Mouse (Mus musculus) hindbrain, postnatal 0 days (tissue): Measurements from ENCODE around the gene Grik4. TPM values are rescaled to one million over a fixed set of nuclear protein-coding genes. Genes with fewer than 3 reads are reported as not detected.

Experiments
- ATAC-seq: fragments of 200-750 bp; cut with Nextera tagmentation; 2 replicates; pipeline ENCODE4 v1.8.0; 2017; ENCODE audit warnings: mild to moderate bottlenecking, moderate TSS enrichment, moderate library complexity
- DNase-seq: peaks from one replicate; pipeline ENCODE4 v3.0.0-alpha.2; 2015; ENCODE audit warnings: low spot score
- H3K27ac ChIP-seq: fragments of 300-500 bp; sonication (generic); 2 replicates; pipeline ENCODE4 v1.5.1; 2014; ENCODE audit warnings: mild to moderate bottlenecking
- H3K27me3 ChIP-seq: fragments of 300-500 bp; sonication (generic); 2 replicates; pipeline ENCODE4 v1.6.1; 2014; ENCODE audit warnings: low read length, mixed read lengths; ENCODE audit not compliant: insufficient read depth
- H3K36me3 ChIP-seq: fragments of 300-500 bp; sonication (generic); 2 replicates; pipeline ENCODE4 v1.6.1; 2014; ENCODE audit warnings: low read length, mixed read lengths; ENCODE audit not compliant: insufficient read depth
- H3K4me1 ChIP-seq: fragments of 300-500 bp; sonication (generic); 2 replicates; pipeline ENCODE4 v1.6.1; 2014; ENCODE audit warnings: antibody characterized with exemption, low read length, mixed read lengths; ENCODE audit not compliant: insufficient read depth
- H3K4me2 ChIP-seq: fragments of 300-500 bp; sonication (generic); 2 replicates; pipeline ENCODE4 v1.6.1; 2014; ENCODE audit warnings: low read depth, mild to moderate bottlenecking, low read length, moderate library complexity, mixed read lengths
- H3K4me3 ChIP-seq: fragments of 300-500 bp; sonication (generic); 2 replicates; pipeline ENCODE4 v1.5.1; 2014; ENCODE audit warnings: low read length
- H3K9ac ChIP-seq: fragments of 300-500 bp; sonication (generic); replicated peaks from 2 replicates; pipeline ENCODE4 v1.6.1; 2014; ENCODE audit warnings: mild to moderate bottlenecking, low read length, moderate library complexity, mixed read lengths
- H3K9me3 ChIP-seq: fragments of 300-500 bp; sonication (generic); 2 replicates; pipeline ENCODE4 v1.6.1; 2016; ENCODE audit warnings: low read length, mixed read lengths
- CTCF ChIP-seq: IDR thresholded peaks from 2 replicates; pipeline ENCODE4 v1.5.1; 2016; ENCODE audit warnings: antibody characterized with exemption, control low read depth, low read depth
- WGBS: fragments of 180-500 bp; shearing (Covaris S2); extraction: QIAGEN DNeasy Blood & Tissue Kit; methylation state at CpG from one replicate; pipeline ENCODE4 v1.1.7; 2014; 5-methylcytosine and 5-hydroxymethylcytosine counted together
- polyA plus RNA-seq: library from polyadenylated mRNA; unstranded; fragments of >200 nt; fragmentation: Nextera tagmentation; extraction: Ambion mirVana; gene quantifications from 2 replicates; pipeline ENCODE4 v1.2.1, GENCODE M21; 2015
- total RNA-seq: library from RNA; depleted of rRNA; stranded (reverse); fragments of >200 nt; gene quantifications from 2 replicates; pipeline ENCODE4 v1.2.3, GENCODE M21; 2014

Grik4 gene
- total and polyA plus RNA-seq, 2 experiments from 2014 or later = 9.4 to 18.2 TPM

GRCm38 (mm10) chr9:42512312-42512711, 432.0 kb downstream of the Grik4 start:
- Histone ChIP-seq H3K27me3 (no peaks in the 10 kb centered on the region), H3K4me1 (0 out of 2 replicates have a peak, but pooled peaks cover 4% of the 10 kb centered on the region), H3K9ac (no peak overlapping the region), H3K27ac (no peak overlapping the region), H3K9me3 (no peaks in the 10 kb centered on the region), H3K4me3 (no peak overlapping the region), H3K36me3 (no peaks in the 10 kb centered on the region), H3K4me2 (no peak overlapping the region)
- 82% methylated on average over 4 of the region's 4 CpGs for WGBS
- no peak for TF ChIP-seq CTCF
- DNase-seq (no peak), ATAC-seq (no peak)

DNA sequence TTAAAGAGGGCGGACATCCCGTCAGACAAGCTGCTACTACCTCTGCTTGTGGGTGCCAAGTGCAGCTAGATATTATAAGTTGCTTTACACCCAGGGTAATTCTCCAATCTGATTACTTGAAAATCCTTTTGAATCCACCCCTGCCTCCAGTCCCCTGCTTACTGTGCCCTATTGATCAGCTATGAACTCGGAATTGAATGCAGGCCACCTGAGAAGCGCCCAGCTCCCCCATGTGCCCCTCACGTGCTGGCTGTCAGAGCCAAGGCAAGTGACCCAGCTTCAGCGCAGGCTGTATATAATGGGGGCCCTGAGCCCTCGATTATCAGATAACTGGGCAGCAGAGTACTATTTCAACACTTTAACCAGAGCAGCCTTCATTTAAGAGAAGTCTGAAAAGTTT, 436.1 kb downstream of the Grik4 start:
- Histone ChIP-seq H3K4me2 (no peak overlapping the region), H3K36me3 (no peaks in the 10 kb centered on the region), H3K27ac (no peak overlapping the region), H3K4me1 (0 out of 2 replicates have a peak, but pooled peaks cover under 1% of the 10 kb centered on the region), H3K9ac (no peak overlapping the region), H3K27me3 (no peaks in the 10 kb centered on the region), H3K4me3 (no peak overlapping the region), H3K9me3 (no peaks in the 10 kb centered on the region)
- no peak for TF ChIP-seq CTCF
- WGBS = 67% methylated on average over 7 of the region's 7 CpGs
- DNase-seq = no peak
- ATAC-seq = no peak

- H3K4me1 ChIP-seq = no peaks in the 10 kb centered on the region
- no peak for TF ChIP-seq CTCF
- 86% methylated on average over 6 of the region's 6 CpGs for WGBS
These were observed 436.6 kb downstream of the Grik4 start, which contains the start of gene Tbcel for GRCm38 (mm10) chr9:42507709-42508108. TSS of gene Tbcel (minus strand) at chr9:42507809.

GRCm38 (mm10) chr9:42507022-42507421, 437.3 kb downstream of the Grik4 start:
- 63% methylated on average over 1 of the region's 1 CpGs for WGBS
- no peak for TF ChIP-seq CTCF
- Histone ChIP-seq H3K27me3 (no peaks in the 10 kb centered on the region), H3K4me2 (no peak overlapping the region), H3K9me3 (no peaks in the 10 kb centered on the region), H3K9ac (no peak overlapping the region), H3K4me3 (no peak overlapping the region), H3K27ac (no peak overlapping the region), H3K36me3 (no peaks in the 10 kb centered on the region), H3K4me1 (no peaks in the 10 kb centered on the region)
- ATAC-seq (no peak), DNase-seq (no peak)

More at GRCm38 (mm10) chr9:42507709-42508108, 436.6 kb downstream of the Grik4 start, which contains the start of gene Tbcel:
- no peak within 1 kb of the TSS for H3K4me2 ChIP-seq
- no peak for ATAC-seq
- no peaks in the 10 kb centered on the region for H3K9me3 ChIP-seq
- H3K27me3 ChIP-seq = no peaks in the 10 kb centered on the region
- no peak within 1 kb of the TSS for H3K9ac ChIP-seq
- DNase-seq = no peak
- no peak within 1 kb of the TSS for H3K27ac ChIP-seq
- no peak within 1 kb of the TSS for H3K4me3 ChIP-seq
- H3K36me3 ChIP-seq = no peaks in the 10 kb centered on the region

GRCm38 (mm10) chr9:42504971-42505510, 439.3 kb downstream of the Grik4 start:
- WGBS = 67% methylated on average over 3 of the region's 3 CpGs
- Histone ChIP-seq H3K4me2 (no peak overlapping the region), H3K9me3 (no peaks in the 10 kb centered on the region), H3K27me3 (no peaks in the 10 kb centered on the region), H3K4me1 (no peaks in the 10 kb centered on the region), H3K9ac (no peak overlapping the region), H3K27ac (no peak overlapping the region), H3K4me3 (no peak overlapping the region), H3K36me3 (no peaks in the 10 kb centered on the region)
- no peak for ATAC-seq
- DNase-seq = no peak
- TF ChIP-seq CTCF = no peak

- no peaks in the 10 kb centered on the region for H3K36me3 ChIP-seq
- no peak overlapping the region for H3K4me3 ChIP-seq
- WGBS = 58% methylated on average over 11 of the region's 11 CpGs
- ATAC-seq (no peak), DNase-seq (no peak)
- H3K27ac ChIP-seq = no peak overlapping the region
- no peak for TF ChIP-seq CTCF
- no peaks in the 10 kb centered on the region for H3K9me3 ChIP-seq
- H3K27me3 ChIP-seq = no peaks in the 10 kb centered on the region
- no peak overlapping the region for H3K9ac ChIP-seq
- H3K4me1 ChIP-seq = no peaks in the 10 kb centered on the region
- no peak overlapping the region for H3K4me2 ChIP-seq
These were observed 439.7 kb downstream of the Grik4 start for GRCm38 (mm10) chr9:42504559-42504958.

DNA sequence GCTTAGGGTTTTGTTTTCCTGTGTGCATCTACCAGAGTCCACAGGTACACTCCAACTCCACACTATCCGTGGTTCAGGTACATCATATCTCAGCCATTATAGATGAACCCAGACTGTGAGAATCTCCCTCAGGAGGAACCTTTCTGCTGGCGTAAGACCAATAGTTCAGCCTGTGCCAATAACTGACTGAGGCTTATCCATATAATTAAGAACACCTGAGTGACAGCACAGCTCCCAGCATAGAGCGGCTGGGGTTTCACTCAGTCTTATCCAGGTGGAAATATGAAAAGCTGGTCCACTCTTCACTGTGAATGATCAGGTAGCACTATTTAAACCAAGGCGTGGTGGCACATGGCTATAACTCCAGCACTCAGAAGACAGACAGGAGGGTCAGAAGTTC, 440.6 kb downstream of the Grik4 start:
- no peak for TF ChIP-seq CTCF
- no peak for ATAC-seq
- Histone ChIP-seq H3K9ac (no peak overlapping the region), H3K27me3 (no peaks in the 10 kb centered on the region), H3K27ac (no peak overlapping the region), H3K36me3 (no peaks in the 10 kb centered on the region), H3K4me3 (no peak overlapping the region), H3K4me2 (no peak overlapping the region), H3K4me1 (no peaks in the 10 kb centered on the region), H3K9me3 (no peaks in the 10 kb centered on the region)
- WGBS = 79% methylated on average over 4 of the region's 4 CpGs
- no peak for DNase-seq
